Mouse (Mus musculus) erythroblast, embryonic 14.5 days (primary cell): ENCODE measurements around the gene Slc22a23. TPM values are rescaled to one million over a fixed set of nuclear protein-coding genes. Genes with fewer than 3 reads are reported as not detected.

ENCODE experiments used
- H3K27me3 ChIP-seq: 2 replicates; pipeline ENCODE4 v1.6.1; 2012; ENCODE audit warnings: inconsistent platforms; ENCODE audit not compliant: control insufficient read depth
- H3K36me3 ChIP-seq: 2 replicates; pipeline ENCODE4 v1.6.1; 2012; ENCODE audit warnings: mild to moderate bottlenecking, inconsistent platforms; ENCODE audit not compliant: control insufficient read depth
- H3K4me1 ChIP-seq: 2 replicates; pipeline ENCODE4 v1.6.1; 2012; ENCODE audit warnings: inconsistent platforms; ENCODE audit not compliant: control insufficient read depth
- H3K4me3 ChIP-seq: replicated peaks from 2 replicates; pipeline ENCODE3; 2012; ENCODE audit warnings: moderate library complexity, mild to moderate bottlenecking, inconsistent platforms
- H3K9me3 ChIP-seq: 2 replicates; pipeline ENCODE4 v1.6.1; 2012; ENCODE audit warnings: low read length, inconsistent platforms, mixed read lengths; ENCODE audit not compliant: control insufficient read depth
- GATA1 ChIP-seq: IDR thresholded peaks from 2 replicates; pipeline ENCODE4 v1.6.1; 2012; ENCODE audit warnings: low read length, inconsistent platforms, mixed read lengths
- TAL1 ChIP-seq: IDR thresholded peaks from 3 replicates; pipeline ENCODE4 v1.6.1; 2012; ENCODE audit warnings: low read length, inconsistent platforms, mixed read lengths
- polyA plus RNA-seq: library from polyadenylated mRNA; stranded (reverse); fragments of >175 nt; gene quantifications from 2 replicates; pipeline ENCODE4 v1.2.3, GENCODE M21; 2012

Slc22a23 gene
- polyA plus RNA-seq, 1 experiment, result 14.3 TPM

DNA sequence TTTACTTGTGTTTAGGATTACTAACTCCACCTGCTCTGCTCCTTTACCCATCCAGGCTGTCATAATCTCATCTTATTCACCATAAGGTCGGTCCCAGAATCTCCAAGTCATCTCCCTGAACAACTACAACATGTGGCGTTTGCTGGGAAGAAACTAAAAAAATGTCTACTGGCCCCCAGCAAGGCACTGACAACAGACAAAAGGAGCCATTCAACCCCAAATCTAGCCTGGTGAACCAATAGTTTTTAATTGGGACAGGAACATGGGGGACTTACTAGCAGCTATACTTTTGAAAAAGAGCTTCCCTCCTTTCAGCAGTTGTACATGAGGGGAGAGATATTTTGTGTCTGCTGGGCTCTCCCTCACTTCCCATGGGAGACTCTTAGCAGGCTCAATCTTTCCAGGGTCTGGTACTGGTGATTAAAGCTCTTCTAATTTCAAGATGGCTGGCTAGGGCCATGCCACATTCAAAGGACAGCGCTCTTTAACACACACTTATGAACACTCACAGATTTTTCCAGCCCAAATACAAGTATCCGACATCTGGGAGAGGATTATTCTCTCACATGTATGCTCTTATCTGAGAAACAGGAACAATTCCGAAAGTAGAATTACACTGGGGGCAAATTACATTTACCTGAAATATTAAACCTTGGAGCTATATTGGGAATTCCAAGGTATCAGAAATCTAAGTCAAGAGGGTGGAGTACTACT lies 195.4 kb downstream of the Slc22a23 start:
- Histone ChIP-seq H3K27me3 (peaks cover 37% of the 10 kb centered on the region), H3K4me1 (peaks cover 7% of the 10 kb centered on the region), H3K36me3 (no peaks in the 10 kb centered on the region), H3K9me3 (no peaks in the 10 kb centered on the region), H3K4me3 (no peak overlapping the region)
- TF ChIP-seq GATA1 (no peak), TAL1 (no peak)

DNA sequence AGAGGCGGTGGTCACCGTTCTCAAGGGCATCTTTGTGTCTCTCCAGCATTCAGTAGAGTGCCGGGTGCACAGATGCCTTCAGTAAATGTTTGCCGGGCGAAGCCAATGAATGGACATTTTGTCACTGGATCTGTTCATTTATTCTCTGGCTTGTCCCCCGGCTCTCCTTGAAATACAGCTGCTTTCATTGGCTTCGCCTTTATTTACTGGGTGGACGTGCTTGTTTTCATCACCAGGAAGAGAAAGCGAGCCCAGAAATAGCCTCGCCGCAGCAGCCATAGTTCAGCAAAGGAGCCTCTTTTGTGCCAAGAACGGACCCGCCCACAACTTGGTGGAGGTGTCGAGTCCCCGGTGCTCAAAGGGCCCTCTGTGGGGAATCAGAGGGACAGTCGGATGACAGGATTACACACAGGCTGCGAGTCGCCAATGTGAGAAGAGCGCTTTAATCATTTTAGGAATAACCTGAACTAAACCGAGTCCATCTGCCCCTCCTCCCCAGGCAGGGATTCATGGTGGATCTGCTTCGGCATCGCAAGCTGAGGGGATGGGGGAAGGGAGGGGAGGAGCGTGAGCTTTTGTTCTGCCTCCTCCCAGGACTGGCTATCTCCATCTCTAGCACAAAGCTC lies 196.1 kb downstream of the Slc22a23 start:
- H3K4me3 ChIP-seq, result no peak overlapping the region
- H3K36me3 ChIP-seq, result no peaks in the 10 kb centered on the region
- H3K9me3 ChIP-seq, result no peaks in the 10 kb centered on the region
- H3K4me1 ChIP-seq, result peaks cover 4% of the 10 kb centered on the region; the same call in 1 of the 2 replicates
- peaks cover 37% of the 10 kb centered on the region for H3K27me3 ChIP-seq
- no peak for TF ChIP-seq TAL1
- TF ChIP-seq GATA1, result no peak

- Histone ChIP-seq H3K4me3 (no peak overlapping the region), H3K9me3 (no peaks in the 10 kb centered on the region), H3K4me1 (peaks cover 4% of the 10 kb centered on the region; the same call in 1 of the 2 replicates), H3K27me3 (peaks cover 37% of the 10 kb centered on the region), H3K36me3 (no peaks in the 10 kb centered on the region)
- TF ChIP-seq GATA1, result no peak
- no peak for TF ChIP-seq TAL1
Measured at GRCm38 (mm10) chr13:34148181-34148580, 196.8 kb downstream of the Slc22a23 start.

DNA sequence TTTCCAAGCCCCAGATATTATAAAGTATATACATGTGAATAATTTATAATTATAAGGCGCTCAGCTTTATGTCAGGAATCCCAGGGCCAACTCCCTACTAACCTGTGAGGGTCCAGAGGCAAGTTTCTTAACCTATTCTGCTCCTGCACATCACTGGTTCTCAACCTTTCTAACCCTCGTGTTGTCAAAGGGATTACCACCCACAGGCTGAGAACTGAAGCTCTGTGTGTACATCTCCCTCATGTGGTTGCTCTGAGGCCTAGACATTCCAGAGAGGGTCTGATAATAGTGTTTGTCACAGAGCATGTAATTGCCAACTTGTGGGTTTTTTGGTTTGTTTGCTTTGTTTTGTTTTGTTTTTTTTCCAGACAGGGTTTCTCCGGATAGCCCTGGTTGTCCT lies 198.1 kb downstream of the Slc22a23 start:
- no peak for TF ChIP-seq TAL1
- TF ChIP-seq GATA1, result no peak
- H3K27me3 ChIP-seq, result peaks cover 37% of the 10 kb centered on the region
- no peaks in the 10 kb centered on the region for H3K9me3 ChIP-seq

GRCm38 (mm10) chr13:34143389-34143788 lies 201.6 kb downstream of the Slc22a23 start:
- Histone ChIP-seq H3K4me1 (no peaks in the 10 kb centered on the region), H3K9me3 (no peaks in the 10 kb centered on the region), H3K4me3 (no peak overlapping the region), H3K27me3 (peaks cover 7% of the 10 kb centered on the region), H3K36me3 (no peaks in the 10 kb centered on the region)
- TF ChIP-seq TAL1, result no peak
- no peak for TF ChIP-seq GATA1

More for the DNA sequence above, 198.1 kb downstream of the Slc22a23 start:
- no peak overlapping the region for H3K4me3 ChIP-seq
- H3K36me3 ChIP-seq, result no peaks in the 10 kb centered on the region
- H3K4me1 ChIP-seq, result peaks cover 4% of the 10 kb centered on the region; the same call in 1 of the 2 replicates

DNA sequence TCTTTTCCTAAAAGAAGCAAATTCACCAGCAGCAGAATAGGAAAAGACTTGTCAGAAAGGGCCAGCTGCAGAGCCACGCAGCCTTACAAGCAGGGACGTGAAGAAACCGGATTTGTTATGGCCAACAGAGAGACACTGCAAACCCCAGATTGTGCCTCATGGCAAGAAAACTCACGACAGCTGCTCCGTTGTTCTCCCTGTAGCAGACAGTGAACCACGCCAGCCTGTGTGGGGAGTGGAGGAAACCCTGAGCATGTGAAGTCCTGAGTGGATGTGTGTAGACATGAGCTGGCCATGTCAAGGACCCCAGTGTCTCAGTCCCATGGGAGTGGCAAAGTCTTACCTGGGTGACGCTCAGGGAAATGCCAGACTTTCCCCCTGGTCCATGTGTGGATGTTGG lies 208.4 kb downstream of the Slc22a23 start:
- Histone ChIP-seq H3K4me3 (no peak overlapping the region), H3K27me3 (peaks cover 59% of the 10 kb centered on the region), H3K4me1 (peaks cover under 1% of the 10 kb centered on the region; the same call in 1 of the 2 replicates), H3K9me3 (no peaks in the 10 kb centered on the region; the same call in 1 of the 2 replicates), H3K36me3 (no peaks in the 10 kb centered on the region)
- TF ChIP-seq TAL1, result no peak
- no peak for TF ChIP-seq GATA1

GRCm38 (mm10) chr13:34134276-34134675 lies 210.7 kb downstream of the Slc22a23 start:
- no peaks in the 10 kb centered on the region for H3K36me3 ChIP-seq
- peaks cover 83% of the 10 kb centered on the region for H3K27me3 ChIP-seq
- TF ChIP-seq GATA1 (no peak), TAL1 (no peak)
- no peaks in the 10 kb centered on the region; the same call in 1 of the 2 replicates for H3K9me3 ChIP-seq
- H3K4me1 ChIP-seq, result peaks cover 19% of the 10 kb centered on the region
- H3K4me3 ChIP-seq, result no peak overlapping the region

DNA sequence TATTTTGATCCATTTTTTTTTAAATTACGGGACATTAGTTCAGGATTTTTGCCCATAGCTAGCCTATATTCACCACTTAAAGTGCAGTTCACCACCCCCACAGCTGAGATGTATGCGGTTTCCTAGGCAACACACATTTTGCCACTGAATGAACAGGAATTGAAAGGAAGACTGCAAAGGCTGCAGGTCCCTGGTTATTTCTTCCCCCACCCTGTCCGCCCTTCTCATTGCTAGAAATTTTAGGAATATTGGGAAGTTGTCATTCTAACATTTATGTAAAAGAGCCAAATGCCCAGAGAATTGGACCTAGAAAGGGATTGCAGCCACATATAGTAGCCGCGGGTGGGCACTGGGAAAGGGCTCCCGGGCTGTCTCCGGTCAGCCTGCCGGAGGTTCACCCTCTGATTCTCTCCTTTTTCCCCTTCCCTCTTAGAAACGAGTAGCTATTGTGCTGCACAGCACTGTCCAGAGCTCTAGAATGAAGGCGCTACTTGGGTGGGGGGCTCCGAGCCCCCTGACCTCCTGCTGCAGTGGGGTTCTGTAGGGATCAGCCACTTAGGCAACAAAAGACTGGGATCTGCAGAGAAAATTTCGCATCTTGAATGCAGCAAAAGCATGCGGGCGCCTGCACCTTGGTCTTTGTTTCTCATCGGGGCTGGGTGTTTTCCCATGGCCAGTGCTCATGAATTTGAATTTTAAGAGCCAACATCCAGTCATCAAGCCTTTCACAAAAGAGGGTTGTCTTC lies 211.5 kb downstream of the Slc22a23 start:
- Histone ChIP-seq H3K36me3 (no peaks in the 10 kb centered on the region), H3K9me3 (no peaks in the 10 kb centered on the region; the same call in 1 of the 2 replicates), H3K4me1 (peaks cover 20% of the 10 kb centered on the region), H3K27me3 (peaks cover 91% of the 10 kb centered on the region), H3K4me3 (no peak overlapping the region)
- no peak for TF ChIP-seq GATA1
- no peak for TF ChIP-seq TAL1

DNA sequence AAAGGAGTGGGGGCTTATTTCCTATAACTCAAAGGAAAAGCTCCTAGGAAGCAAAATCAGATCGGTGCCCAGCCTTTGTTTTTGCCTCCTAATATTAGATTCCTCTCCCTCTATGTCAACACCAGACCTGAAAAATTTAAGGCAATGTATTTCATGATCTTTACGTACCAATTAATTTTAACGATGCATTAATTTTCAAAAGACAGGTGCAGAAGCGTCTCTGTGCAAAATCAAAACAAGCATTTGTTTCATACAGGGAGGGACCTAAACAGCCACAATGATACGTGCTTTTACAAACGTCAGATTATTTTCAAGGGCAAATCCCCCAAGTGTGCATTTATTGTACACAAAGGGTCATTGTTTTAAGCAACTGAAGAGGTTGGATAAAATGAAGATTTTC lies 212.1 kb downstream of the Slc22a23 start:
- no peak for TF ChIP-seq TAL1
- TF ChIP-seq GATA1, result no peak
- Histone ChIP-seq H3K36me3 (no peaks in the 10 kb centered on the region), H3K9me3 (no peaks in the 10 kb centered on the region; the same call in 1 of the 2 replicates), H3K4me3 (no peak overlapping the region), H3K27me3 (peaks cover 93% of the 10 kb centered on the region), H3K4me1 (peaks cover 20% of the 10 kb centered on the region)
